Mouse (Mus musculus) hindbrain, embryonic 15.5 days (tissue): ENCODE measurements around the gene Dpp10. TPM values are rescaled to one million over a fixed set of nuclear protein-coding genes. Genes with fewer than 3 reads are reported as not detected.
A peak's percentile ranks its signal among the peaks of the same experiment; 100 is the strongest.

Experiments
- ATAC-seq: fragments of 200-750 bp; cut with Nextera tagmentation; 2 replicates; pipeline ENCODE4 v1.8.0; 2017; ENCODE audit warnings: low read depth, moderate number of reproducible peaks, moderate TSS enrichment; ENCODE audit not compliant: low FRiP score
- H3K27ac ChIP-seq: fragments of 300-500 bp; sonication (generic); replicated peaks from 2 replicates; pipeline ENCODE4 v1.5.1; 2015; ENCODE audit warnings: mild to moderate bottlenecking, inconsistent platforms
- H3K27me3 ChIP-seq: fragments of 300-500 bp; sonication (generic); 2 replicates; pipeline ENCODE4 v1.6.1; 2015; ENCODE audit warnings: control low read depth, inconsistent platforms
- H3K36me3 ChIP-seq: fragments of 300-500 bp; sonication (generic); 2 replicates; pipeline ENCODE4 v1.6.1; 2015; ENCODE audit warnings: control low read depth, inconsistent platforms
- H3K4me1 ChIP-seq: fragments of 300-500 bp; sonication (generic); replicated peaks from 2 replicates; pipeline ENCODE4 v1.6.1; 2015; ENCODE audit warnings: control low read depth, inconsistent platforms
- H3K4me2 ChIP-seq: fragments of 300-500 bp; sonication (generic); 2 replicates; pipeline ENCODE4 v1.6.1; 2015; ENCODE audit warnings: moderate library complexity, mild to moderate bottlenecking, inconsistent platforms
- H3K4me3 ChIP-seq: fragments of 300-500 bp; sonication (generic); 2 replicates; pipeline ENCODE4 v1.5.1; 2015; ENCODE audit warnings: mild to moderate bottlenecking, inconsistent platforms
- H3K9ac ChIP-seq: fragments of 300-500 bp; sonication (generic); 2 replicates; pipeline ENCODE4 v1.6.1; 2015; ENCODE audit warnings: inconsistent platforms
- H3K9me3 ChIP-seq: fragments of 300-500 bp; sonication (generic); 2 replicates; pipeline ENCODE4 v1.6.1; 2016; ENCODE audit warnings: control low read depth, inconsistent platforms
- WGBS: fragments of 180-500 bp; shearing (Covaris S2); methylation state at CpG from one replicate; pipeline ENCODE4 v1.1.7; 2015; 5-methylcytosine and 5-hydroxymethylcytosine counted together
- polyA plus RNA-seq: library from polyadenylated mRNA; unstranded; fragments of >200 nt; fragmentation: Nextera tagmentation; extraction: Ambion mirVana; gene quantifications from 2 replicates; pipeline ENCODE4 v1.2.1, GENCODE M21; 2015

Dpp10 gene
- polyA plus RNA-seq, 1 experiment from 2014 or later: 24.2 TPM

GRCm38 (mm10) chr1:123901218-123901617 is 144.1 kb downstream of the Dpp10 start:
- ATAC-seq: no peak
- Histone ChIP-seq H3K36me3 (no peaks in the 10 kb centered on the region), H3K9me3 (no peaks in the 10 kb centered on the region), H3K27ac (no peak overlapping the region), H3K4me2 (no peak overlapping the region), H3K4me1 (no peaks in the 10 kb centered on the region), H3K9ac (no peak overlapping the region), H3K27me3 (no peaks in the 10 kb centered on the region), H3K4me3 (no peak overlapping the region)
- WGBS: 81% methylated on average over 4 of the region's 4 CpGs

DNA sequence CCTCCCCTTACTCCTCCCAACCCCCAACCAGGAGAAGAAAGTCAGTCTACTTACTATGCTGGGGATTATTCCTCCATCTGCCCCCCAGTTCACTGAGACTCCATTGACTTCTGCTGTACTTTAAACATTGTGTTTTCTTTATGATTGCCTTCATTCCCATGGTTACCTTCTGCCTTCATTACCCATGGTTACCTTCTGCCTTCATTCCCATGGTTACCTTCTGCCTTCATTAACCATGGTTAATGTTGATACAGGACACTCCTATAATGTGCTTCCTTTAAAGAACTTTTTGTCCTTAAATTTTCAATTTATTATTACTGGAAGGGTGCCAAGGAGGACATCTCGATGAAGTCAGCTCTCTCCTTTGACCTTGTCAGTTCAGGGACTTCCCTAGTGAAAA is 158.1 kb downstream of the Dpp10 start:
- ATAC-seq: peak; percentile 59; the same call in 1 of the 2 replicates

GRCm38 (mm10) chr1:123846881-123847280 is 198.5 kb downstream of the Dpp10 start:
- Histone ChIP-seq H3K36me3 (no peaks in the 10 kb centered on the region), H3K9me3 (no peaks in the 10 kb centered on the region), H3K27me3 (no peaks in the 10 kb centered on the region), H3K4me1 (no peaks in the 10 kb centered on the region), H3K4me3 (no peak overlapping the region), H3K27ac (no peak overlapping the region), H3K9ac (no peak overlapping the region), H3K4me2 (no peak overlapping the region)
- WGBS: 86% methylated on average over 3 of the region's 3 CpGs
- ATAC-seq: no peak

More for the DNA sequence above, 158.1 kb downstream of the Dpp10 start:
- no peaks in the 10 kb centered on the region for H3K36me3 ChIP-seq
- H3K9ac ChIP-seq: no peak overlapping the region
- 36% methylated on average over 1 of the region's 1 CpGs for WGBS
- no peaks in the 10 kb centered on the region for H3K9me3 ChIP-seq
- H3K4me1 ChIP-seq: no peaks in the 10 kb centered on the region
- H3K4me3 ChIP-seq: no peak overlapping the region
- H3K27ac ChIP-seq: no peak overlapping the region
- H3K4me2 ChIP-seq: no peak overlapping the region
- H3K27me3 ChIP-seq: no peaks in the 10 kb centered on the region

DNA sequence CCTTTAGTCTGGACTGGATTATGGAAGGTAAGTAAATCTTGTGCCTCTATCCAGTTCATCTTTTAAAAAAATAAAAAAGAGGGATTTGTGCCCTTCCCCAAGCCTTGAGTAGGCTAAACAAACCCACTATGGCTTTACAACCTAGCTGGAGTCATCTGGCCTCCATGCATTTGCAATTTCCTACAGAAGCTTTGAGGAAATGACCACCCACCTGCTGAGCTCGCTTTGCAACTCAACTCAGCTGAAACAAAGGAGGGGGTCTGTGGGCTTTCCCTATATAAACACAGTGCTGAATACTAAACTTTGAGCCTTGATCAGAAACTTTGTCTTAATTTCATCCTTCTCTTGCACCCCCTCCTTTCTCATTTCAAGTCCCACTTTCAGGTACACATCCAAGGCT is 244.2 kb downstream of the Dpp10 start:
- Histone ChIP-seq H3K27me3 (no peaks in the 10 kb centered on the region), H3K9me3 (no peaks in the 10 kb centered on the region), H3K9ac (no peak overlapping the region), H3K27ac (no peak overlapping the region), H3K4me1 (no peaks in the 10 kb centered on the region), H3K4me3 (no peak overlapping the region), H3K4me2 (no peak overlapping the region), H3K36me3 (no peaks in the 10 kb centered on the region)
- no peak for ATAC-seq
- WGBS: 5% methylated on average over 1 of the region's 1 CpGs

GRCm38 (mm10) chr1:123765511-123765910 is 279.8 kb downstream of the Dpp10 start:
- Histone ChIP-seq H3K9ac (no peak overlapping the region), H3K4me3 (no peak overlapping the region), H3K36me3 (no peaks in the 10 kb centered on the region), H3K27me3 (no peaks in the 10 kb centered on the region), H3K4me2 (no peak overlapping the region), H3K27ac (no peak overlapping the region), H3K4me1 (no peaks in the 10 kb centered on the region), H3K9me3 (no peaks in the 10 kb centered on the region)
- WGBS: 92% methylated on average over 2 of the region's 2 CpGs
- no peak for ATAC-seq

DNA sequence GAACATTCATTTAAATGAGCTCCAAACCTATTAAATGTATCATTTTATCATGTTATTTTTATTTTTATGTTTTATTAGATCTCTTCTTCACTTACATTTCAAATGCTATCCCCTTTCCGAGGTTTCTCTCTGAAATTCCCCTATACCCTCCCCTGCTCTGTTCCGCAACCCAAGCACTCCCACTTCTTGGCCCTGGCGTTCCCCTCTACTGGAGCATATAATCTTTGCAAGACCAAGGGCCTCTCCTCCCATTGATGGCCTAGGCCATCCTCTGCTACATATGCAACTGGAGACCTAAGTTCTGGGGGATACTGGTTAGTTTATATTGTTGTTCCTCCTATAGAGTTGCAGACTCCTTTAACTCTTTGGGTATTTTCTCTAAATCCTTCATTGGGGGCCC is 283.1 kb downstream of the Dpp10 start:
- Histone ChIP-seq H3K27ac (no peak overlapping the region), H3K36me3 (no peaks in the 10 kb centered on the region), H3K4me2 (no peak overlapping the region), H3K4me3 (no peak overlapping the region), H3K4me1 (no peaks in the 10 kb centered on the region), H3K27me3 (no peaks in the 10 kb centered on the region), H3K9ac (no peak overlapping the region), H3K9me3 (no peaks in the 10 kb centered on the region)
- WGBS: 88% methylated on average over 3 of the region's 3 CpGs
- ATAC-seq: no peak

- no peak for ATAC-seq
- no peak overlapping the region for H3K9ac ChIP-seq
- no peaks in the 10 kb centered on the region for H3K36me3 ChIP-seq
- no peaks in the 10 kb centered on the region for H3K9me3 ChIP-seq
- no peaks in the 10 kb centered on the region for H3K4me1 ChIP-seq
- no peaks in the 10 kb centered on the region for H3K27me3 ChIP-seq
- H3K4me2 ChIP-seq: no peak overlapping the region
- no peak overlapping the region for H3K27ac ChIP-seq
- no peak overlapping the region for H3K4me3 ChIP-seq
Observed at GRCm38 (mm10) chr1:123756055-123756454, 289.3 kb downstream of the Dpp10 start.

- Histone ChIP-seq H3K4me2 (no peak overlapping the region), H3K4me1 (no peaks in the 10 kb centered on the region), H3K27ac (no peak overlapping the region), H3K36me3 (no peaks in the 10 kb centered on the region), H3K9me3 (no peaks in the 10 kb centered on the region), H3K4me3 (no peak overlapping the region), H3K9ac (no peak overlapping the region), H3K27me3 (no peaks in the 10 kb centered on the region)
- no peak for ATAC-seq
- WGBS: 65% methylated on average over 3 of the region's 3 CpGs
Observed at GRCm38 (mm10) chr1:123707292-123707691, 338.1 kb downstream of the Dpp10 start.

GRCm38 (mm10) chr1:123658409-123658808 is 386.9 kb downstream of the Dpp10 start:
- Histone ChIP-seq H3K4me3 (no peak overlapping the region), H3K4me1 (no peaks in the 10 kb centered on the region), H3K36me3 (no peaks in the 10 kb centered on the region), H3K9ac (no peak overlapping the region), H3K27ac (no peak overlapping the region), H3K4me2 (no peak overlapping the region), H3K27me3 (no peaks in the 10 kb centered on the region), H3K9me3 (no peaks in the 10 kb centered on the region)
- WGBS: 87% methylated on average over 2 of the region's 2 CpGs
- ATAC-seq: no peak

- Histone ChIP-seq H3K27ac (0 out of 2 replicates have a peak overlapping the region, but pooled peaks have one; percentile 20), H3K27me3 (no peaks in the 10 kb centered on the region), H3K4me3 (no peak overlapping the region), H3K9ac (no peak overlapping the region), H3K36me3 (no peaks in the 10 kb centered on the region), H3K4me1 (no peaks in the 10 kb centered on the region), H3K4me2 (no peak overlapping the region), H3K9me3 (no peaks in the 10 kb centered on the region)
- 48% methylated on average over 3 of the region's 3 CpGs for WGBS
- 0 out of 2 replicates have a peak, but pooled peaks have one; percentile 27 for ATAC-seq
Observed at GRCm38 (mm10) chr1:123656607-123657006, 388.8 kb downstream of the Dpp10 start.

DNA sequence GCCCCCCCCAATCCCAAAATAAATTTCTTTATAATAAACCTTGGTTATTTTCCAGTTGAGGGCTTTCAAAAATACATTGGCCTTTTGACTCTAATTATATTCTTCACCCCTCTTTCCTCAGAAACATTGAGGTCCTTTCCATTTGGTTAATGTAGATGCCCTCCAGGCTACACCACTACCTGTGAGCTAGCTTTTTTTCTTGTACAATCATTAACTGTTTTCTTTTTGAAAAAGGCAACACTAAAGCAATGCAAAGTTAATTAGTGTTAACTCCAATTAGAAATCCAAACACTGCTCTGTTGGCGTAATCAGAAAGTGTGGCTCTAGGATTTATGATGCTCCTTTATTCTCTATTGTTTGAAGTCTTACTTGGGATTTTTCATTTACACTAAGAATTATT is 407.5 kb downstream of the Dpp10 start:
- no peak overlapping the region for H3K4me3 ChIP-seq
- no peaks in the 10 kb centered on the region for H3K27me3 ChIP-seq
- ATAC-seq: no peak
- H3K27ac ChIP-seq: no peak overlapping the region
- H3K36me3 ChIP-seq: no peaks in the 10 kb centered on the region
- no peak overlapping the region for H3K4me2 ChIP-seq
- no peak overlapping the region for H3K9ac ChIP-seq
- no peaks in the 10 kb centered on the region for H3K9me3 ChIP-seq
- H3K4me1 ChIP-seq: no peaks in the 10 kb centered on the region
- WGBS: 78% methylated on average over 1 of the region's 1 CpGs

GRCm38 (mm10) chr1:123628268-123628667 is 417.1 kb downstream of the Dpp10 start:
- Histone ChIP-seq H3K4me2 (no peak overlapping the region), H3K27me3 (no peaks in the 10 kb centered on the region)
- no peak for ATAC-seq

GRCm38 (mm10) chr1:123584857-123585256 is 460.5 kb downstream of the Dpp10 start:
- Histone ChIP-seq H3K27me3 (no peaks in the 10 kb centered on the region), H3K4me1 (no peaks in the 10 kb centered on the region), H3K9me3 (no peaks in the 10 kb centered on the region), H3K27ac (no peak overlapping the region), H3K4me2 (no peak overlapping the region), H3K4me3 (no peak overlapping the region), H3K36me3 (no peaks in the 10 kb centered on the region), H3K9ac (no peak overlapping the region)
- ATAC-seq: no peak

More at GRCm38 (mm10) chr1:123628268-123628667, 417.1 kb downstream of the Dpp10 start:
- 88% methylated on average over 3 of the region's 3 CpGs for whole genome bisulfite sequencing
- H3K4me3 ChIP-seq: no peak overlapping the region
- no peaks in the 10 kb centered on the region for H3K36me3 ChIP-seq
- no peak overlapping the region for H3K27ac ChIP-seq
- no peak overlapping the region for H3K9ac ChIP-seq
- no peaks in the 10 kb centered on the region for H3K4me1 ChIP-seq
- no peaks in the 10 kb centered on the region for H3K9me3 ChIP-seq
